Mouse (Mus musculus) midbrain, embryonic 15.5 days (tissue): ENCODE measurements around the gene Zbtb22. TPM values are rescaled to one million over a fixed set of nuclear protein-coding genes. Genes with fewer than 3 reads are reported as not detected.
A peak's percentile ranks its signal among the peaks of the same experiment; 100 is the strongest.
"Not testable (repeated sequence)": the region's sequence is repeated elsewhere in the genome, so short reads cannot be mapped to it uniquely, and the experiment has no call there.

Experiments
- ATAC-seq: fragments of 200-750 bp; cut with Nextera tagmentation; replicated peaks from 2 replicates; pipeline ENCODE4 v1.8.0; 2017; ENCODE audit warnings: moderate TSS enrichment
- H3K27ac ChIP-seq: fragments of 300-500 bp; sonication (generic); 2 replicates; pipeline ENCODE4 v1.5.1; 2015; ENCODE audit warnings: mild to moderate bottlenecking, inconsistent platforms
- H3K27me3 ChIP-seq: fragments of 300-500 bp; sonication (generic); replicated peaks from 2 replicates; pipeline ENCODE4 v1.6.1; 2015; ENCODE audit warnings: inconsistent platforms
- H3K36me3 ChIP-seq: fragments of 300-500 bp; sonication (generic); replicated peaks from 2 replicates; pipeline ENCODE4 v1.6.1; 2015; ENCODE audit warnings: inconsistent platforms
- H3K4me1 ChIP-seq: fragments of 300-500 bp; sonication (generic); 2 replicates; pipeline ENCODE4 v1.6.1; 2015; ENCODE audit warnings: inconsistent platforms
- H3K4me2 ChIP-seq: fragments of 300-500 bp; sonication (generic); 2 replicates; pipeline ENCODE4 v1.6.1; 2015; ENCODE audit warnings: inconsistent platforms, mild to moderate bottlenecking, moderate library complexity
- H3K4me3 ChIP-seq: fragments of 300-500 bp; sonication (generic); 2 replicates; pipeline ENCODE4 v1.5.1; 2015; ENCODE audit warnings: mild to moderate bottlenecking, inconsistent platforms
- H3K9ac ChIP-seq: fragments of 300-500 bp; sonication (generic); 2 replicates; pipeline ENCODE4 v1.6.1; 2015; ENCODE audit warnings: mild to moderate bottlenecking, inconsistent platforms
- H3K9me3 ChIP-seq: fragments of 300-500 bp; sonication (generic); 2 replicates; pipeline ENCODE4 v1.6.1; 2016; ENCODE audit warnings: inconsistent platforms
- WGBS: fragments of 180-500 bp; shearing (Covaris S2); methylation state at CpG from one replicate; pipeline ENCODE4 v1.1.7; 2015; ENCODE audit warnings: mixed read lengths; 5-methylcytosine and 5-hydroxymethylcytosine counted together
- polyA plus RNA-seq: library from polyadenylated mRNA; unstranded; fragments of >200 nt; fragmentation: Nextera tagmentation; extraction: Ambion mirVana; gene quantifications from 2 replicates; pipeline ENCODE4 v1.2.1, GENCODE M21; 2015

Zbtb22 gene
- polyA plus RNA-seq = 18.1 and 18.3 TPM in 2 replicates

DNA sequence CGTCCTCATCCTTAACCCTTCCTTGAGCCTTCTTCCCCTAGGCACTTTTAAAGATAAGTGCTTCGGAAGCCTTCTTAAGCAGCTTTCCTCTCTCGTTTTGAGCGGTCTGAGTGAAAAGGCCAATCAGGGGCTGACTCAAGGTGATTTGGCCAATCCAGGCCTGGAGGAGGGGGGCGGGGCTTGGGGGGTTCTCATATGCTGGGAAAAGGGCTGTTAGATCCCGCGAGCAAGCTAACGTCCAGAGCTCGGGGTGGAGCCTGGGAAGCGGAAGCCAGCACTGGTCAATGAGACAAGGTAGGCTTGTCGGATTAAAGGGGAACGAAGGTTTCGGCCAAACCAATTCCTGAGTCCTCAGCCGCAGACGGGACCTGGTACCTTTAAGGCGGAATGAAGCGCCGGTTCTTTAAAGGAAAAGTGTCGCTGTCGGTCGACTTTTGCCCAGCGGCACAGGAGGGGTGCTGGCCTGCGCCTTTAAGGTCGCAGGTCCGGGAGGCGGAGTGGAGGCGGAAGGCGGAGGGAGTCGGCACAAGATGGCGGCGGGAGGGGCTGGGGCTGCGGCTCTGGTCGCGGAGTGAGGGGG, at the start of gene Zbtb22, which contains the start of gene Tapbp:
Zbtb22 (plus strand) TSS at position 234 of the 580 bp plus-strand sequence.
Tapbp (plus strand) TSS at position 229 of the 580 bp plus-strand sequence.
- Histone ChIP-seq H3K4me1 (peaks cover 49% of the 10 kb centered on the region), H3K4me2 (peak within 1 kb of the TSS; percentile 74), H3K27me3 (no peaks in the 10 kb centered on the region), H3K27ac (peak within 1 kb of the TSS; percentile 87), H3K4me3 (peak within 1 kb of the TSS; percentile 56), H3K9me3 (no peaks in the 10 kb centered on the region), H3K9ac (peak within 1 kb of the TSS; percentile 45), H3K36me3 (peaks cover 18% of the 10 kb centered on the region)
- WGBS = under 1% methylated on average over 34 of the region's 34 CpGs
- peak; percentile 92 for ATAC-seq

DNA sequence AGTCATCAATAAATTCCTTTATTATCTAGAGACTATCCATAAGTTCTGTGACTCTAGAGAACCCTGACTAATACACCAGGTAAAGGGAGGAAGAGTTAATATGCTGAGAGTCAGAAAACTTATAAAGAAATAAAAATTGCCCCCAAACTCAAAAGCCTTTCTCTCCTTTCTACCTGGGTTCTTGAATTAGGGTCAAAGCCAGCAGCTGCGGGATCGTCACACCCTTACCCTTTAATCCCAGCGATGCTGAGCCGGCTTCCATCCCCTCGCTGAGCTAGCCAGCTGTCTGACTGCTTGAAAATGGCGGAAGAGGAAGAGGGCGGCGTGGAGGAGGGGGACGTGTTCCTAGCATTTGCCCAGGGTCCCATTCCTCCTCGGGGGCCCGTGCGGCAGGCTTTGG, 42.2 kb upstream of the Zbtb22 start, which contains the start of gene Gm7029:
Gm7029 (plus strand) TSS at position 301 of the 400 bp plus-strand sequence.
- H3K27me3 ChIP-seq, H3K4me1 ChIP-seq, H3K4me3 ChIP-seq, ATAC-seq, H3K27ac ChIP-seq, H3K9ac ChIP-seq, H3K36me3 ChIP-seq, H3K9me3 ChIP-seq, H3K4me2 ChIP-seq: not testable (repeated sequence)
- WGBS = 82% methylated on average over 3 of the region's 12 CpGs

DNA sequence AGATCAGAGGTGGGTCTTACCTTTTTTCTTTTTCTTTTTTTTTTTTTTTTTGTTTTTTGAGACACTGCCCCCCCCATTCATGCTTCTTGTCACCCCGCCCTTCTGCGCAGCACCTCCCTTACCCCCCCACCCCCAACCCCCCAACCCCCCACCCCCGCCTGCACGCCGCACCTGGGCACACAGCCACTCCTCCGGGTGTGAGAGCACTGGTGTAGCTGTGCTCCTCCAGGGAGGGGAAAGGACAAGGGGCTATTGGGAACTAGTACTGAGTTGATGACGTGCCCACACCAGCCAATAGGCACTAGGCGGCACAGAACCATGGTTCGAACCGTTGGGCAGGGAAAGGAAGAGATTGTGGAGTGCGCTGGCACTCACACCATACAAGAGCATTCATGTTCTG, 41.3 kb upstream of the Zbtb22 start:
- Histone ChIP-seq H3K4me2 (no peak overlapping the region), H3K27me3 (no peaks in the 10 kb centered on the region), H3K4me1 (no peaks in the 10 kb centered on the region), H3K36me3 (no peaks in the 10 kb centered on the region), H3K9ac (no peak overlapping the region), H3K4me3 (no peak overlapping the region), H3K27ac (no peak overlapping the region), H3K9me3 (no peaks in the 10 kb centered on the region)
- WGBS = 91% methylated on average over 11 of the region's 11 CpGs
- no peak for ATAC-seq

DNA sequence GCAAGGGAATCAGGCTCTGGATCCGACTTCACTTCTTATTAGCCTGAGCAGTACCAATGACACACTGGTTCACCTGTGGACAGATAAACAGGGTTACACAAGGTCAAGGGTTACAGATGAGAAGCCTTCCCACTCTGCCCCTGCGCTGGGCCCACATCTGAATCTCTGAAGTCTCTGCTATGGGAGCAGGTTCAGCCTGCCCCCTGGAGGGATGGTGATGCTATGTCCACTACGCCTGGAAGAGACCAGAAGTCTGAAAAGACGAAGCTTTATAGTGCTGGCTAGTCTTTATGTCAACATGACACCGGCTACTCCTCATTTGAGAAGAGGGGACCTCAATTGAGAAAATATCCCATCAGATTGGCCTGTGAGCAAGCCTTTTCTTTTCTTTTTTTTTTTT, 39.9 kb upstream of the Zbtb22 start:
- not testable (repeated sequence) for ATAC-seq, H3K4me1 ChIP-seq, H3K4me3 ChIP-seq, H3K9me3 ChIP-seq, H3K9ac ChIP-seq, H3K27ac ChIP-seq, H3K27me3 ChIP-seq, H3K4me2 ChIP-seq, H3K36me3 ChIP-seq
- 80% methylated on average over 5 of the region's 5 CpGs for WGBS

DNA sequence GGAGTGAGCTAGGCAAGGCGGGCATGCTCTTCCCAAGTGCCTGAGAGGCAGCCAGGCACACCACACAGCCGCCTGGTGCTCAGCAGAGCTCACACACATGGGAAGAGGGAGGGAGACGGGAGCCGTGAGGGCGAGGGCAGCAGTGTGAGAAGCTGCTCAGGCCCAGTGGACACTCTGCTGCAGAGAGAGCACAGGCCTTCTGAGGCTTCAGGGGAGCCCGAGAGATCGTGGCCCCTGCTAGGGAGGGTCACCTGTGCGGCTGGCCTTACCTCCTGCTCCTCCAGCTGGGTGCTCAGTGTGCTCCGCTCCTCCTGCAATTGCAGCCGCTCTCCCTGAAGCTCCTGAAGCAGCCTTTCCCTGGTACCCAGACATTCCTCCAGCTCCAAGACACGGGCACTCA, 31.4 kb upstream of the Zbtb22 start:
- H3K4me2 ChIP-seq, H3K4me3 ChIP-seq, H3K27ac ChIP-seq, ATAC-seq, H3K9ac ChIP-seq, H3K36me3 ChIP-seq, H3K9me3 ChIP-seq, H3K27me3 ChIP-seq, H3K4me1 ChIP-seq: not testable (repeated sequence)
- WGBS = 90% methylated on average over 10 of the region's 11 CpGs

DNA sequence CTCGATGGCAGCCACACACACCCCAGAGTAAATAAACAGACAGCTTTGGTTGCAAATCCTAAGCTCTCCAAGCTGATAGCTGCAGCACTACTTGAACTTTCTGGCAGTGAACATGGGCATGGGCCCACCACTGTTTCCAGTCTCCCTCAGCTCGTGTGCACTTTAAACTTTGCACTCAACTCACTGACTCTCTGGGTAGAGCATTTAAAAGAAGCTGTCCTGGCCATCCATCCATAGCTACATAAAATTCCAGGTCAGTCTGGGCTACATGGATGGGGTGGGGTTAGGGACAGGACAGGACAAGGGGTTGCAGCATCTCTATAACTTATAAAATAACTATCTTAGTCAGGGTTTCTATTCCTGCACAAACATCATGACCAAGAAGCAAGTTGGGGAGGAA, 27.9 kb upstream of the Zbtb22 start:
- H3K36me3 ChIP-seq, H3K4me2 ChIP-seq, H3K27ac ChIP-seq, H3K4me1 ChIP-seq, H3K9me3 ChIP-seq, H3K4me3 ChIP-seq, H3K9ac ChIP-seq, ATAC-seq, H3K27me3 ChIP-seq: not testable (repeated sequence)
- WGBS = 82% methylated on average over 2 of the region's 2 CpGs

GRCm38 (mm10) chr17:33888230-33888629, 27.5 kb upstream of the Zbtb22 start:
- H3K36me3 ChIP-seq, H3K27me3 ChIP-seq, H3K4me1 ChIP-seq, H3K4me3 ChIP-seq, H3K9ac ChIP-seq, H3K27ac ChIP-seq, ATAC-seq, H3K9me3 ChIP-seq, H3K4me2 ChIP-seq: not testable (repeated sequence)

GRCm38 (mm10) chr17:33889941-33890532, 25.7 kb upstream of the Zbtb22 start:
- Histone ChIP-seq H3K4me2 (peak overlapping the region; percentile 84), H3K4me3 (peak overlapping the region; percentile 61), H3K9ac (peak overlapping the region; percentile 32)
- not testable (repeated sequence) for H3K36me3 ChIP-seq, H3K27ac ChIP-seq, H3K9me3 ChIP-seq, H3K4me1 ChIP-seq, H3K27me3 ChIP-seq, ATAC-seq
- under 1% methylated on average over 44 of the region's 44 CpGs for WGBS

GRCm38 (mm10) chr17:33890533-33891059, 25.1 kb upstream of the Zbtb22 start, which contains the start of gene Kifc1:
Kifc1 (minus strand) TSS chr17:33890661.
- peak; percentile 100 for ATAC-seq
- H3K4me1 ChIP-seq = peaks cover 7% of the 10 kb centered on the region
- H3K4me2 ChIP-seq = peak within 1 kb of the TSS; percentile 84
- WGBS = under 1% methylated on average over 48 of the region's 49 CpGs
- H3K4me3 ChIP-seq = peak within 1 kb of the TSS; percentile 61
- H3K36me3 ChIP-seq = no peaks in the 10 kb centered on the region
- peak within 1 kb of the TSS; percentile 32 for H3K9ac ChIP-seq
- H3K27me3 ChIP-seq = no peaks in the 10 kb centered on the region
- H3K27ac ChIP-seq = no peak within 1 kb of the TSS
- no peaks in the 10 kb centered on the region for H3K9me3 ChIP-seq

GRCm38 (mm10) chr17:33891357-33891756, 24.3 kb upstream of the Zbtb22 start:
- no peak overlapping the region for H3K27ac ChIP-seq
- H3K9me3 ChIP-seq = no peaks in the 10 kb centered on the region
- peaks cover 7% of the 10 kb centered on the region for H3K4me1 ChIP-seq
- H3K9ac ChIP-seq = no peak overlapping the region
- no peak overlapping the region for H3K4me3 ChIP-seq
- no peak overlapping the region for H3K4me2 ChIP-seq
- H3K27me3 ChIP-seq = no peaks in the 10 kb centered on the region
- WGBS = 69% methylated on average over 2 of the region's 2 CpGs
- H3K36me3 ChIP-seq = no peaks in the 10 kb centered on the region
- ATAC-seq = no peak

- not testable (repeated sequence) for H3K36me3 ChIP-seq, H3K9ac ChIP-seq, H3K27me3 ChIP-seq, H3K9me3 ChIP-seq, H3K4me2 ChIP-seq, H3K27ac ChIP-seq, ATAC-seq, H3K4me1 ChIP-seq, H3K4me3 ChIP-seq
- 70% methylated on average over 6 of the region's 6 CpGs for WGBS
Observed at GRCm38 (mm10) chr17:33891892-33892291, 23.8 kb upstream of the Zbtb22 start.

GRCm38 (mm10) chr17:33892429-33892828, 23.3 kb upstream of the Zbtb22 start:
- no peak overlapping the region for H3K27ac ChIP-seq

GRCm38 (mm10) chr17:33893011-33893410, 22.7 kb upstream of the Zbtb22 start:
- H3K36me3 ChIP-seq, H3K9me3 ChIP-seq, H3K27me3 ChIP-seq, H3K4me3 ChIP-seq, ATAC-seq, H3K4me2 ChIP-seq, H3K27ac ChIP-seq, H3K4me1 ChIP-seq, H3K9ac ChIP-seq: not testable (repeated sequence)
- WGBS = 75% methylated on average over 4 of the region's 4 CpGs

More at GRCm38 (mm10) chr17:33892429-33892828, 23.3 kb upstream of the Zbtb22 start:
- Histone ChIP-seq H3K27me3 (no peaks in the 10 kb centered on the region), H3K9ac (no peak overlapping the region), H3K4me3 (no peak overlapping the region), H3K36me3 (no peaks in the 10 kb centered on the region), H3K9me3 (no peaks in the 10 kb centered on the region), H3K4me1 (peaks cover 7% of the 10 kb centered on the region), H3K4me2 (no peak overlapping the region)
- 14% methylated on average over 7 of the region's 7 CpGs for WGBS
- no peak for ATAC-seq
